In the genomic region with DNA sequence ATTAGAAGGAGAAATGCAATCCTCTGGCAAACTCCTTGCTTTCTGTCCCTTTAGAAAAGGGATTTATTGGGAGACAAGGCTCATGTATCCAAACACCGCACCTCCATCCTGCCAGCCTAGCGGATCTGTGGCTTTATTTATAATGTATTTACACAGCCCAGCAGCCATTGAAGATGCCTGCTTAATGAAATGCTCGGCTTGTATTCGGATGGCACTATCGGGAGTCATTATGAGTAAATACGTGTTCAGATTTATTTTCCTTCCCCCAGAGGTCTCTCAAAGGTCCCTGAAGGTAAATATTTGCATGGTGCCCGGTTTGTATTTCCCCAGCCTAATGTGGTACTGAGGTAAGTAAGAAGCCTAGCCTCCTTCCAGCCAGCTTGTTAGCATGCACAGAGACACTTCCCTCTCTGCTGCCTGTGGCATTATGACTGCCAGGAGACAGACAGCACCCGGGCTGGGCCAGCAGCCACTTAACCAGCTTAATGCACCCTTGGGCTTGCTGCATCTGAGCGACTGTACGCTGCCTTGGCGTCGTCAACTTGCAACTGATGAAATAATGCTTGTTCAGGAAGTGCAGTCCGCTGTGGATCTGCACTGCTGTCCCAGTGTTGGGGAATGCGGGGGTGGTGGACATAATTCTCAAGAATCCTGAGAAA, we compare ENCODE assay signal across 8 mouse cellular contexts.
DNase-seq lines count a peak whose midpoint lies in the region; ATAC-seq and TF ChIP-seq lines count a peak whose summit lies in the region.

No protein-coding gene starts in this region.

- intact Hi-C loops in heart, postnatal 25 days (cut with DNase I), result loop anchor here (5.0 kb wide), 1 partner anchor 35 kb away; no protein-coding TSS in a partner anchor

- no peaks in the 10 kb centered on the region for H3K9me3 ChIP-seq in heart, postnatal 0 days (replicated peaks; ENCODE audit: control insufficient read depth, low read length)
- no peaks in the 10 kb centered on the region for H3K9me3 ChIP-seq in hindbrain, embryonic 11.5 days (ENCODE audit: control insufficient read depth, low read length)
- no peaks in the 10 kb centered on the region for H3K9me3 ChIP-seq in midbrain, embryonic 13.5 days
- no peaks in the 10 kb centered on the region for H3K9me3 ChIP-seq in stomach, embryonic 15.5 days

- H3K27me3 ChIP-seq in heart, postnatal 0 days (ENCODE audit: control insufficient read depth, insufficient read depth, low read length), result 0 out of 2 replicates have a peak, but pooled peaks cover 10% of the 10 kb centered on the region
- no peaks in the 10 kb centered on the region; the same call in 1 of the 2 replicates for H3K27me3 ChIP-seq in hindbrain, embryonic 11.5 days (ENCODE audit: control insufficient read depth, insufficient read depth, low read length)
- H3K27me3 ChIP-seq in midbrain, embryonic 13.5 days, result peaks cover 8% of the 10 kb centered on the region
- H3K27me3 ChIP-seq in stomach, embryonic 15.5 days (replicated peaks), result peaks cover 6% of the 10 kb centered on the region; the same call in 1 of the 2 replicates

- ATAC-seq in heart, postnatal 0 days (ENCODE audit: insufficient read depth, low read depth), result no peak
- ATAC-seq in hindbrain, embryonic 11.5 days (ENCODE audit: low FRiP score), result no peak
- ATAC-seq in midbrain, embryonic 13.5 days, result peak; percentile 77
- ATAC-seq in stomach, embryonic 15.5 days (ENCODE audit: insufficient read depth, low FRiP score, low read depth), result no peak
- no peak for ATAC-seq in megakaryocyte-erythroid progenitor cell, adult 5-6 weeks (replicated peaks; ENCODE audit: low FRiP score, low TSS enrichment, poor library complexity, severe bottlenecking)

- no peak for TF ChIP-seq CTCF in heart, postnatal 0 days (IDR thresholded peaks at IDR 0.05; ENCODE audit: low read depth)

- peaks cover 14% of the 10 kb centered on the region for H3K4me1 ChIP-seq in heart, postnatal 0 days (ENCODE audit: control insufficient read depth, insufficient read depth)
- peaks cover 6% of the 10 kb centered on the region for H3K4me1 ChIP-seq in hindbrain, embryonic 11.5 days (replicated peaks; ENCODE audit: control insufficient read depth, insufficient read depth, low read length)
- peaks cover 51% of the 10 kb centered on the region for H3K4me1 ChIP-seq in midbrain, embryonic 13.5 days (replicated peaks)
- peaks cover 21% of the 10 kb centered on the region for H3K4me1 ChIP-seq in stomach, embryonic 15.5 days

- H3K4me2 ChIP-seq in heart, postnatal 0 days (ENCODE audit: low read depth, low read length), result no peak overlapping the region
- 0 out of 2 replicates have a peak overlapping the region, but pooled peaks have one; percentile 11 for H3K4me2 ChIP-seq in hindbrain, embryonic 11.5 days (replicated peaks; ENCODE audit: low read depth, low read length)
- peak overlapping the region; percentile 32 for H3K4me2 ChIP-seq in midbrain, embryonic 13.5 days (replicated peaks)
- H3K4me2 ChIP-seq in stomach, embryonic 15.5 days, result peak overlapping the region; percentile 17

- DNase-seq in heart, postnatal 0 days (ENCODE audit: low spot score), result no peak
- no peak for DNase-seq in heart, postnatal 25 days (ENCODE audit: low spot score)
- DNase-seq in NIH3T3 (ENCODE audit: low read depth), result peak; percentile 12
- no peak for DNase-seq in hindbrain, embryonic 11.5 days (ENCODE audit: low spot score)
- no peak for DNase-seq in gastrocnemius, adult 8-10 months (ENCODE audit: low spot score in 2 of 2)

- 0 out of 2 replicates have a peak overlapping the region, but pooled peaks have one; percentile 30 for H3K27ac ChIP-seq in heart, postnatal 0 days (ENCODE audit: low read depth)
- no peak overlapping the region for H3K27ac ChIP-seq in hindbrain, embryonic 11.5 days (ENCODE audit: low read depth, low read length)
- peak overlapping the region; percentile 59 for H3K27ac ChIP-seq in midbrain, embryonic 13.5 days
- no peak overlapping the region for H3K27ac ChIP-seq in stomach, embryonic 15.5 days

- no peaks in the 10 kb centered on the region for H3K36me3 ChIP-seq in heart, postnatal 0 days (replicated peaks; ENCODE audit: control insufficient read depth, insufficient read depth, low read length)
- H3K36me3 ChIP-seq in hindbrain, embryonic 11.5 days (ENCODE audit: control insufficient read depth, insufficient read depth, low read length), result no peaks in the 10 kb centered on the region
- no peaks in the 10 kb centered on the region for H3K36me3 ChIP-seq in midbrain, embryonic 13.5 days
- no peaks in the 10 kb centered on the region for H3K36me3 ChIP-seq in stomach, embryonic 15.5 days

- 50% methylated on average over 14 of the region's 14 CpGs for WGBS in heart, postnatal 0 days
- 50% methylated on average over 14 of the region's 14 CpGs for WGBS in hindbrain, embryonic 11.5 days
- 33% methylated on average over 14 of the region's 14 CpGs for WGBS in midbrain, embryonic 13.5 days
- WGBS in stomach, embryonic 15.5 days, result 24% methylated on average over 14 of the region's 14 CpGs

- H3K9ac ChIP-seq in heart, postnatal 0 days (replicated peaks; ENCODE audit: low read depth, low read length), result no peak overlapping the region
- no peak overlapping the region for H3K9ac ChIP-seq in hindbrain, embryonic 11.5 days (ENCODE audit: low read depth, low read length)
- 0 out of 2 replicates have a peak overlapping the region, but pooled peaks have one; percentile 23 for H3K9ac ChIP-seq in midbrain, embryonic 13.5 days (replicated peaks)
- no peak overlapping the region for H3K9ac ChIP-seq in stomach, embryonic 15.5 days

- H3K4me3 ChIP-seq in heart, postnatal 0 days (ENCODE audit: low read depth, low read length), result no peak overlapping the region
- H3K4me3 ChIP-seq in hindbrain, embryonic 11.5 days (ENCODE audit: low read depth, low read length), result no peak overlapping the region
- H3K4me3 ChIP-seq in midbrain, embryonic 13.5 days (replicated peaks), result no peak overlapping the region
- no peak overlapping the region for H3K4me3 ChIP-seq in stomach, embryonic 15.5 days (replicated peaks)

- no peak for TF ChIP-seq EP300 in heart, postnatal 0 days (IDR thresholded peaks at IDR 0.05; ENCODE audit: low read depth)

Comparison
In these comparisons a context has a peak if more than half of its experiments do, and no peak if none do; other contexts are left out.
1. H3K27ac ChIP-seq: peak in heart, postnatal 0 days (single experiment) and midbrain, embryonic 13.5 days (single experiment); none in hindbrain, embryonic 11.5 days (single experiment) and stomach, embryonic 15.5 days (single experiment).